Mouse (Mus musculus): ENCODE results near the gene Aes.

DNA sequence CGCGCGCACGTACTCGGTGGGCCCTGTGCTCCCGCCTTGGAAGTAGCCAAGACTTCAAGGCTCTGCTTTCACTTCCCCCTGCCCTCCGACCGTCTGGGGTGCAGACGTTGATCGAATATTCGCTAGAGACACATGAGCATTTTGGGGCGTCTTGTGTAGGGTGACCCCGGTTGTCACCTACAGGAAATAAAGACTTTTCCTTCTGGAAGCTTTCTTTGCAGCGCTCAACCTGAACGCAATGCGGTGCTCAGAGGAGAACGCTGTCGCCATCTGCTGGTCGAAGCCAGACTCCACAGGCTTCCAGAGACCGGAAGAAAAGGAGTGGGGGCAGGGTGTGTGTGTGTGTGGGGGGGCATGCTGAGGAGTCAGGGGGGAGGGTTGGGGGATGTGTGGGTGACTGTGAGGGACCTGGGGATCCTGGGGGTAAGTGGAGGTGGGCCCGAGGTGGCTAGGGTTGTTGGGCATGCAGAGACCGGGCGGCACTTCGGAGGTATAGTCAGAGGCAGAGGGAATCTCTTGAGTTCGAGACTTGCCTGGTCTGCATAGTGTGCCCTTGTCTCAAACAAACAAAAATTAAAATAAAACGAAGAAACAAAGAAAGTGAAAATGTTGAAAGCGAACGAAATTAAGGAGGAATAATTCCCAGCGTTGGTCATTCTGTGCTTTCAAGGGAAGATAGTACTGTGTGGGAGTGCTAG is 45.8 kb downstream of the Aes start:
- TF ChIP-seq CTCF (IDR thresholded peaks at IDR 0.05; ENCODE audit: borderline replicate concordance, control insufficient read depth, extremely low read depth, insufficient read depth, low read length, poor library complexity) (peak; percentile 92), POLR2A (IDR thresholded peaks at IDR 0.05; ENCODE audit: control insufficient read depth, extremely low read depth, insufficient read depth, low read length, poor library complexity) (no peak)

Measured in thymus, adult 2 months (tissue).